Mouse (Mus musculus): ENCODE data around the gene Camk1d.

Gene Camk1d

DNA sequence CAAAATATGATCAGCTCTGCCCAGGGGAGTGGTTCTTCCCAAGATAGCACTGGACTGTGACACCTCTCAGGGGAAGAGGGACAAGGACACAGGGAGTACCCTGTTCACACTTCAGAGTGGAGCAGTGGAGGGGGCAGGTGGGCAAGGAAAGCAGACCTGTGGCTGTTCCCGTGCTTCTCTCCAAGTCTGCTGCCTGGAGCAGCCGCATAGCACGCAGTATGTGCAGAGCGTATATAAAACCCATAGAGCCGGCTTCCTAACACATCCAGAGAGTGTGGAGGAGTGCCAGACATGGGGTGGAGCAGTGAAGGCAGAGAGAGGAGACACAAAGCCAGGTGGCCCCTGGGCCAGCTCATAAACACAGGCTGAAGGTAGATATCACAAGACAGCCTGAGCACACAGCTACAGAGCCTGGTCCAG is 256.2 kb downstream of the Camk1d start:
- peak; percentile 96 for DNase-seq

DNA sequence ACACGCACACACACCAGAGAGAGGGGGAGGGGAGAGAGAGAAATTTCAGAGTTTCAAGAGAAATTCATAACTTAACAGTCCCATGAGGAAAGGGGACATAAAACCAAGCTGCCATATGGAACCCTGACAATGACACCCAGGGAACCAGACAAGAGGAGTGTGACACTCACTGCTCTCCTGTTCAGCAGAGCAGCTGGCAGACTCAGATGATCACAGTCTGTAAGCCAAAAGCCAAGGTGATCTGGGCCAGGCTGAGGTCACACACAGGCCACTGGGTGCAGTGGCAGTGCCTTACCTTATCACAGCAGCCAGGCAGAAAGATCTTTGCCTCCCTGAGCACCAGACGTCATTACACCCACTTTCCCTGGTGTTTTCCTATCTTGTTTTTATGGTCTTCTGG is 258.2 kb downstream of the Camk1d start:
- peak; percentile 97 for DNase-seq

DNA sequence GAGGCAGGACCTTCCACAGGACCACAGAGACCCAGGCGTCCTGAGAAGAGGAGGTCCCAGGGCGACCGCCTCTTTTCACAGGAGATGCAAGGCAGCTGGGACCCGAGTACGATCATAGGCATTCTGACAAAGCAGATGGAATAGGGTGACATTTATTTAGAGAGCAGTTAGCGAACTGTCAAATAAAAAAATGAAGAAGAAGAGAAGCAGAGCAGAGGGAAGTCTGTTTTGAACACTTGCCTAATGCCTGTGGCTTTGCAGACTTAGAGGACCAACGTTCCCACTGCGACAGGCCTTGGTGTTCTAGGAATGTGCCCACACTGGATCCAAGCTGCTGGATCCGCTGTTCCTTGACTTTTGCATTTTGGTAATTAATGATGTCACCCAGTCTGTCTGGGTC is 259.5 kb downstream of the Camk1d start:
- DNase-seq = no peak

DNA sequence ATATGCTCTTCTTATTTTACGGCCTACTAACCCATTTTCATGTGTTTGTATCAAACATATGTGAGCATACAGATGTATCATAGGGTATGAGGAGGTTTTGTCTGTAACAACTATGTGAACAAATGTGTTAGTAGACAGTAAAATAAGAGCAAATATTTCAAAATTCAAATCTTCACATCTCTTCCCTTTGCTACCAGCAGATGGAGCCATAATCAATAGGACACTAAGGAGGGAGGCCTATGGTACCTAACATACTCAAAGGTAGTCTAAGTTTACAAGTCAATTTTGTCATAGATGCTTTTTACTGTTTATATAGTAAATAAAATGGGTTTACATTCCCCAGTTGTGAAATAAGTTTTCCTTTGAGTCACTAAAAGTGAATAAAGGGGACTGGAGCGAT is 262.7 kb downstream of the Camk1d start:
- DNase-seq = no peak

DNA sequence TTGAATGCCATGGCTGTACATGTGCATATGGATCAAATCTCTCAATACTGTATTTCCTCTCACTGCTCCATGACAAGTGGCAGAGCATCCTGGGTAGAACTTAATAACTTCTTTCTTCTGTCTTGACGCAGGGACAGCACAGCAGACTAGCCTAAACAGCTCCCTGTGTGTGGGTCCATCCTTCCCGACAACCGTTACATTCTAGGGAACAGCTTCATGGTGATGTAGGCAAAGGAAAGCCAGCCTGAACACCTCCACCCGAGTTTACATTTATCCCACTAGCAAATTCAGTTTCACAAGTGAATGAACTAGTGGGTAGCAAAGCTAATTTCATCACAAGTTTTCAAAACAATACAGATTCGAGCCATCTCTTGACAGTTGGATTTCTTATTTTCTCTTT is 269.0 kb downstream of the Camk1d start:
- peak; percentile 76 for DNase-seq

DNA sequence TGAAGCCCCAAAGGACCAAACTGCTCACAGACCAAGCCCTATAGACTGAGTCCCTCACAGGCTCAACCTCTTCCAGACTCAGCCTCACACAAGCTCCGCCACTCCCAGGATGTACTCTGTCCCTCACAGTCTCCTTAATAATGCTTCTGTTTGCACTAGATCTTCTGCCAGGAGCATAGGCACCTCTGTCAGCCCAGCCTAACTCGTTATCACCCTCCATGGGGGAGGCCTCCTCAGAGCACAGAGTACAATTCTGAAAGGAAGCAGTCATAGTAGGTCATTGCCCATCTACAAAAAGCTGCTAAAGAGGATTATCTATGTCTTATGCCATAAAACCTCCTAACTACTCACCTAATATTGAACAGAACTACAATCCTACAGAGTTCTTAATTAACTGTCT is 276.6 kb downstream of the Camk1d start:
- no peak for DNase-seq

DNA sequence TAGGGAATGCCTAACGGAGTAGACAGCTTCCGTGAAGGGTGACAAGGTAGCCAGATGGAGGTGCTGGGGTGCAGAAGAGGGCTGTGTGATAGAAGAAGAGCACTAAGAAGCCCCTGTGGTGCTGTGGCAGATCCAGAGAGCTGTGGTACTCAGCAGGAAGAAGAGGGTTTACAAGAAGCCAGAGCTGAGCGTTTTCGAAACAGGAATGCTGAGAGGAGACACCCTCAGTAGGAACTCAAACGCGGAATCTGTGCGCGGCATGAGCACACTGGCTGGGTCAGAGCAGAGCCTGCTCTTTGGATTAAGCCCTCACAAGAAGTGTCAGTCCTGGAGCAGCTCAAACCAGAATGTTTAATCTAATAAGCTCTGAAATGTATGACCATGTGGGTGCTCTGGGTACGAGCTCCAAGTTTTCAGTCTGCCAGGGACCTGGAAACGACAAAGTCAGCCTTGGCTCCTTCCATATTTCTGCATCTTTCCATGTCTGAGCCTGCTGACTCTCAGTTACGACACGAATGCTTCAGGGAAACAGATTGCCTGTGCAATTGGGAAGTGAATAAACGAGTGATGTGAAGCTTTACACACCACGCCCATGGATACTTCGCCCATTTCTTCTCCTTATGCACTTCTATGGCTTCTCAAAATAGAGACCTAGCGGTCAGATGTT is 278.6 kb downstream of the Camk1d start:
- peak; percentile 73 for DNase-seq

DNA sequence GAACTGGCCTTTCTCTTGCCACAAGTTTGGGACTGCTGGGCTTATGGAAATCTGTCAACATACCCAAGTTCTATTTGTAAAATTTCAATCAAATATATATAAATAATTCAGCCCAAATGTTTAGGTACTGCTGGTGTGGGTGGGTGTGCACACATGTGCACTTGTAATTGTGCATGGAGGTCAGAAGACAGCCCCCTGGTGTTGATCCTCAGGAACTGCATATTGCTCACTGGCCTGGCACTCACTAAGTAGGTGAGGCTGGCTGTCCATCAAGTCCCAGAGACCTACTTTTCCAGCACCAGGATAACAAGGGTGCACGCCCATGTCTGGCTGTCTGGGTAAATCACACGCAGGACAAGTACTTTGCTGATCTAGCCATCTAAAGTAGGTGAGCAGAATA is 283.0 kb downstream of the Camk1d start:
- peak; percentile 86 for DNase-seq

DNA sequence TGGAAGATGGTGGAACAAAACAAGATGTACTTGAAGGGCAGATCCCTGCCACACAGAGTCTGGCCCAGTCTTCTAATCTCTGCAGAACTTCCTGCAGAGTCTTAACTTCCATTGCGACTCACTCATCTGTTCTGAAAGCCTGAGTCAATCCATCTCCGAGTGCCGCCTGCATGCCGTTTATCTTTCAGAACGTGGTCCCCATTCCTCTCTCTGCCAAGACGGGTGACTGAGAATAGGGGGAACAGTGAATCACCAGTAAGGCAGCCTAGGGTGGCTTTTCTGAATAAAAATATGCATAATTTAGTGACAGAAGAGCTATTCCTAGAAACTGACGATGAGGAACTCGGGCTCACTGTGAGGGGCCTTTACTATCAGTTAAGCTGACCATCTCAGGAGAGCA is 284.4 kb downstream of the Camk1d start:
- no peak for DNase-seq

DNA sequence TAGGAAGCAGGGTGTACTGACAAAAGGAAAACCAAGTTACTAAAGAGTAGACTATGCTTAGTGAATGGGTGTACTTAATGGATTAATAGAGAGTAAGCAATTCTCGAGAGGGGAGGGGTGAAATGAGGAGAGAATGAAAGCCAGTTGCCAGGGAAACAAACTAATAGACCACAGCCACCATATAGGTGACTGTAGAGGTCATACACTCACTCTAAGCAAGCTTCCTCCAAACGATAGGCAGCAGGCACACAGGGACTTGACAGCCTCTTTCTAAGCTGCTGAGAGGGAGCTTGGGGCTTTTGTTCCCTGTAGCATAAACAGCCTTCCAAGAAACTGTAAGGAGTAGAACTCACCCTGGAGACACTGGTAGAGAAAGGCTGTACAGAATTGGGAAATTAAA is 288.2 kb downstream of the Camk1d start:
- no peak for DNase-seq

DNA sequence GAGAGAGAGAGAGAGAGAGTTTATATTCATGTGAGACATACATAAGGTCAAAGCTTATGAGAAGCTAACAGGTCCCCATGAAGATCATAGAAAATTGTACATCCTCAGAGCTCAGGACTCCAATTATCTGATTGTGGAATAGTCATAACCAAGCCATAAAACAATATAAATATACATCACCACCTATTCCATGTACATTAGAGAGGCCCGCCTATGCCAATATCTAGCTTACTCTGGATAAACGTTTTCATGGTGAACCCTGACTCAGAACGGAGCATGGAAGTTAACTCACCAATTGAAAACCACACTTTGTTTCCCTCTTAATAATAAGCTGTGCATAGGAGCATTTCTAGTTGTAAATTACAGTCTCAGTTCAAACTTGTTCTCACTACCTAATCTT is 288.7 kb downstream of the Camk1d start:
- no peak for DNase-seq

DNA sequence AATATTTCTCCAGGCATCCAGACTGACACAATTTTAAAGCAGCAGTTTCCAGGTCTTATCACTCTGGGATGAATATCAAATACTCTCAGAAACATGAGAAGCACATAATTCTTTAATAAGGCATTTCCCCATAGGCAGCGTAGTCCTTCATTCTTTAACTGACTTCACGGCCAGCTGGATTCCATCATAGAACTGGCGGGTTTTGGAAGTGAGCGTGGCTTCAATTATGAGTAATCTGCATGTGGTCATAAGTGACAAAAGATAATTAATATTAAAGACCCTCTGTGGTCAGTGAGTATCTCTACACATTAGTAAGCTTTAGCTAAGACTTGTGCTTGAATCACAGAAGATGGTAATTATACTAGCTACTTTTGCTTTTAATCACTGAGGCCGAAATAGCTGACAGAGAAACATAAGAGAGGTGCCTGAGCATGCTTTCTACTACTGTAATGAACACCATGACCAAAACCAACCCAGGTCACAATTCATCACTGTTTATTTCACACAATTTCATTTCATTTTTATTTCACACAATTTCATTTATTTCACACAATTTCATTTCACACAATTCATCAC is 293.6 kb downstream of the Camk1d start:
- DNase-seq = no peak

DNA sequence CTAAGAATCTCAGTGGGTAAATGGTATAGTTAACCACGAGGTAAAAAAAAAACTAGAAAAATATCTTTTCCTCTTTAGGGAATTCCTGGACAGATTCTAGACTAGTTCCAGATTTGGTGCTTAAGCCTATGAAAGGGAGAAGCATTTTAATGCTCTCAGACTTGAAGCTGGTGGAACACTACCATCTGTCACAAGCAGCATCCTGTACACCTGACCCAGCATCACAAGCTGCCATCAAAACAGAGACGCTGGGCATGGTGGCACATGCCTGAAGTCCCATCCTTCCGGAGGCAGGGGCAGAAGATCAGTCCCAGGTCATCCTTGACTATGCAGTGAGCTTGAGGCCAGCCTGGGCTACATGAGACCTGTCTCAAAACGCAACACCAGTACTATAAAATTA is 295.5 kb downstream of the Camk1d start:
- no peak for DNase-seq

DNA sequence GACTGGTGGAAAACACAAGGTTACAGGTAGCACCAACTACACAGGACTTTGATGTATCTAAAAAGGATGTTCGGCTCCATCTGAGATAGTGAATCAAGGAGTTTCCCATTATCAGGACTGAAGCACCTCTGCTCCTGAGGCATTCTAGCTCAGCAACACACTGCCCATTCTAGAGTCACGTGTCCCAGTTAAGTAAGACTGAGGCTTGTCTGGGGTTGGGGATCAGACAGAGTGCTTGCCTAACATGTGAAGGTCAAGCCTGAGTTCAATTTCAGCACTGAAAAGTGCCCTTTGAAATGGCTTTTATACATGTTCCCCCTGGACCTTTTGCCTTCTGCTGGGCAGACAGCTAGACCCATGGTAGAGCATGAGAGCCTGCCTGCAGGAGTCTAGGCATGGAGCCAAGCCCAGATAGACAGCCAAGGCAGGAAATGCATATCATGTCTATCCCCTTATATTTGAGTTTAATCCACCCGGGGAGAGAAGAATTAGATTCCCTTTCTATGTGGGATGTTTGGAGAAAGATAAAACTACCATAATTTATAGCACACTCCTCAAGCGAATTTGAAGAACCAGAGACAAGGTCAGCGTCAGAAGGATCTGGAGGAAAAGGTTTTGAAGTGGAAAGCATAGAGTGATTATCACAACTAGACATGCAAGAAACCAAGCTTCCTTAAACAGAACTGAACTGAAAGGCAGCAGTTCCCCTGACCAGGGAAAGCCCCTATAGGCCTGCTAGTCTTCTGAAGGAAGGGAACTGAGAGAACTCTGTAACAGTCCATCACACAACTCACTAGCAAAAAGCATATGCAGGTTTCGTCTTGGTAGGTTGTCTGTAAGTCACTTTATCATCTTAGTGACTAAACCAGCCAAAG is 296.9 kb downstream of the Camk1d start:
- DNase-seq = peak; percentile 44

DNA sequence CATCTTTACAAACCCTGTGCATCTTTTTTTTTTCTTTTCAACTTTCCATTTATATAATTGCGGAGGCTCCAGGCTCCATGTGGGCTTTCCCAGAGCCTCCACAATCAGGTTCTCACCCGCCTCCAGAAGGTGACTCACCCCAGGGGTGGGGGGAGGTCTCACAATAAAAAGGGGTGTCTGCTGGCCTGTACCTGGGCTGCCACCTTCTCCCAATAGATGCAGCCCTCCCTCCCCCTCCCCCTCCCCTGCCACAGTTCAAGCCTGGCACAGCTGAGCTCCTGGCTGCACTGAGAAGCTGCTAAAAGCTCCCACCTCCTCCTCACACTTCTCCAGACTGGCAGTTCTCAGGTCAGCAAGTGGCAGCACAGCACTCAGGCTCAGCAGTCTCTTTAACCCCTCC is 302.5 kb downstream of the Camk1d start:
- peak; percentile 67 for DNase-seq

DNA sequence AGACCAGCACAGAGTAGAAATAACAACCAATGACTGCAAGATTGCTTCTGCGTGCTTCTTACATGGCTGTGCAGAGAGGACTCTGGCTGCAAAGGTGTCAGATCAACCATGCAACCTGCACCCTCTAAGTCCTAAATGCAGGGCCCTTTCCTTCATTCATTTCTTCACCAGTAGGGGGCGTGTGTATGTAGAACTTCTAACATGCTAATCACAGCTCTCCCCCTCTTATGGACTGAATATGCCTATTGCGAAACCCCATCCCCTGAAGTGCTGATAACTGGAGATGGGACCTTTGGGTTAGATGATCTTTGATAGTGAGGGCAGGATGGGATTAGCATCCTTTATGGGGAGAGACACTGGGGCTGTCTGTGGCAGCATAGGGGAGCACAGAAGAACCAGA is 310.5 kb downstream of the Camk1d start:
- no peak for DNase-seq

DNA sequence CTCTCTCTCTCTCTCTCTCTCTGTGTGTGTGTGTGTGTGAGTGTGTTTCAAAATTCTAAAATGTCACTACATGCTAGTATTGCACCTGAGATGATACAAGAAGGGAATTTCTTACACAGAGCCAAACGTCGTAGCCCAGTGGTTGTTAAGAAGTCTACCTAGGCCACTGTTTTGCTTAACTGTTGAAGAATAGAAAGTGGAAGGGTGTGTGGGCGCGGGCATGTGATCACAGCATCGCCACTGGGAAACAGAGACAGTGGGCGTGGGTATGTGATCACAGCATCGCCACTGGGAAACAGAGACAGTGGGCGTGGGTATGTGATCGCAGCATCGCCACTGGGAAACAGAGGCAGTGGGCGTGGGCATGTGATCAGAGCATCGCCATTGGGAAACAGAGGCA is 312.3 kb downstream of the Camk1d start:
- no peak for DNase-seq

DNA sequence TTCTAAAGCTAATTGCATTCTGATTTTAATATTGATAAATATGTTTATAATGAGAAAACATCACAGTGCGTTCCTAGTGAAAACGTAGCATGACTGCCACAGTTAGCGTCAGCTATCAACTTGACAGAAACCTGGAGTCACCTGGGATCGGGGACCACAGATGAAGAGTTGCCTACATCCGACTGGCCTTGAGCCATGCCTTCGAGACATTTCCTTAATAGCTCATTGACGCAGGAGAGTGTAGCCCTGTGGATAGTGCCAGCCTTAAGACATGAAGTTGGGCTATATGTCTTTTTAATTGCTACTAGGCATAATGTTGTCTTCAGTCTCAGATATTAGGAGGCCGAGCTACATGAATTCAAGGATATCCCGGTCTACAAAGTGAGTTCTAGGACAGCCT is 315.8 kb downstream of the Camk1d start:
- no peak for DNase-seq

DNA sequence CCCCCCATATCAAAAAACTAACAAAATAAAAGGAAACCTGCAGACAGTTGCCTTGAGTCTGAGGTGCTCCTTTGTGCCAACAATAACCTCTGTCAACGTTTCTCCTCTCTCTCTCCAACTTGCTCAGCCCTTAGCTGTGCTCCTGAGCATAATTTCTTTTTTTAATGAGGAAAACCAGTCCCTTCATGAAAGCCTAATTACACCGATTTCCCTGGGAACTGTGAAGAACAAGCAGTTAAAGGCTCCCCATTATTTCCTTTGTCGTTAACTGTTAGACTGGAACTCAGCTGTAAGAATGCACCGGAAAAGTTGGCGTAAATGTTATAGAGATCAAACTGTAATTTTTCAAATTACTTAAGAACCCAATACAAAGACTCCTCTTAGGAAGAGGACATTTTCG is 316.3 kb downstream of the Camk1d start:
- no peak for DNase-seq

DNA sequence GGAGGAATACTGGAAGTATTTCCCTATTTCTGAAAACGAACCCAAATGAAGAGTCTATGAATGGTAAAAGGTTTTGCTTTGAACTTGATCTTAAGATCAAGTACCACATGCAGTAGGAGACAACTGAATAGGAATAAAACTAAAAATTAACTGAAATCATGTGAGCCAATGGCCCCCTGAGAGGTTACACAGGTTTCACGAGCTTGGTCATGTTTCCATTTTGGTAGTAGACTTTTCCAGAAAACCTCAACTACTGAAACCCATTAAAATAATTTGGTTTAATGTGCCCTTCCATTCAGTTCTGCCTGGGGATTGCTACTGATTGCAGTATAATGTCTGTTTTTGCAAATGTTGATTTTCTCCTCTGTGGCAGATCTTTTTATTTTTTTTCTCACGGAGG is 316.8 kb downstream of the Camk1d start:
- no peak for DNase-seq

DNA sequence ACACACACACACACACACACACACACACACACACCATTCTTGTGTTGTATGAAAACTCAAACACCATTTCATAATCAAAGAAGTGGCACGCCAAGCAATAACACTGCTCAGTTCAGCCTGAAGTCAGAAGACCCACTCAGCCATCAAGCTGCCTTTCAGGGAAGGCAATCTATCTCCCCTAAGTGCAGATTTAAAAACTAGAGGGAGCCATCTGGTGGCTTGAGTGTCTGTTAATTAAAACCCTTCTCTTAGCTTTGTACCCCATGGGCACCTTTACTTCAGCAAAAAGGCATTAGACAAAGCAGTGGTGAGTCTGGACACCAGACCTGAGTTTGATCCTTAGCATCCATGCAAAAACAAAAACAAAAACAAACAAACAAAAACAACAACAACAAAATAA is 317.9 kb downstream of the Camk1d start:
- no peak for DNase-seq

DNA sequence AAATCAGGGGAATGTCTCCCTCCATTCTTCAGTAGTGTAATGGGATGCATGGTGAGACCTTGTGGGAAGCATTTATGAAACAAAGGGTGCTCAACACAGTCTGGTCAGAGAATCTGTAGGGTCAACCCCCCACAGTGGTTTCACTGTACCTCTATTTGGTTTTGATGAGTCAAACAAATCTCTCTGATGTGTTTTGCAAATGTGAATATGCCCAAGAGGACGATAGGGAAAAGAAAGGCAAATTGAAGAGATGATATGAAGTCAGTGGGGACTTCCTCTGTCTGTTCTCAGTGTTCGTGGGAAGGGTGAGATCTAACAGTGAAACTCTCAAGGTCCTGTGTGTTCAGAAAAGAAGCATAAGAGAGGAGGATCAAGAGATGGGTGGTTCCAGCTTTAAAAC is 318.4 kb downstream of the Camk1d start:
- DNase-seq = no peak

DNA sequence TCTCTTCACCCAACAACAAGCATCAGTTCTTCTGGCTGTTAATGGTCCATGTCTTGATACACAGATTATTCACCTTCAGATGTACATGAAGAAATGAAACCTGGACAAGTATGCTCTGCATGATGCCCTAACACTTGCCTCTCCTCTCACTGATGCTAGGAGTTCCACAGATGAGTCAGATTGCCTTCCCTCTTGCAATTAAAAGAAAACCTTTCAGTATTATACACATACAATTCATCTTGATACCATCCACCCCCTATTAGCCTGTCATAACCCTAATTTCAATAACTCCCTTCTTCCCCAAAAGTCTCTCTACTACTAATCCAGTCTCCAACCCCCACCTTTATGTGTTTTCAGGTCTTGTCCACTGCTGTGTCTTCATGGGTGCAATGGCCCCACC is 321.4 kb downstream of the Camk1d start:
- DNase-seq = no peak

DNA sequence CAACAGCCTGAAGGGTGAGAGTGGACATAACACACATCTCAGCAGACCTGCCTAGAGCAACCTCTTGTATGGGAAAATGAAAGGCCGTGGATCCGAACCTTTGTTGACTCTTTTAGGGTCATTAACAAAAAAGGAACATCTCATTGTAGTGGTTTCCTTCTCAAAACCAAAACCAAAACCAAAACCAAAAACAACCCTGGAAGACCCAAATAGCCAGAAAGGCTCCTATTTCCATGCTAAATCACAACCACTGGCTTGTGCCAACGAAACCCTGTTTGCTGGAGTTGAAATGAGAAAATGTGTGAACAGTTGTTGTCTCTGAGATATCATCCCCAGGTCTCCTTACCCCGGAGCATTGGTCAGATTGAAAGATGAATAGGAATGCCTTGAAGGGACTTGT is 321.8 kb downstream of the Camk1d start:
- DNase-seq = no peak

All from heart, adult 11 months (tissue).